Mouse (Mus musculus): Measurements from ENCODE around the gene Tnnt1.

DNA sequence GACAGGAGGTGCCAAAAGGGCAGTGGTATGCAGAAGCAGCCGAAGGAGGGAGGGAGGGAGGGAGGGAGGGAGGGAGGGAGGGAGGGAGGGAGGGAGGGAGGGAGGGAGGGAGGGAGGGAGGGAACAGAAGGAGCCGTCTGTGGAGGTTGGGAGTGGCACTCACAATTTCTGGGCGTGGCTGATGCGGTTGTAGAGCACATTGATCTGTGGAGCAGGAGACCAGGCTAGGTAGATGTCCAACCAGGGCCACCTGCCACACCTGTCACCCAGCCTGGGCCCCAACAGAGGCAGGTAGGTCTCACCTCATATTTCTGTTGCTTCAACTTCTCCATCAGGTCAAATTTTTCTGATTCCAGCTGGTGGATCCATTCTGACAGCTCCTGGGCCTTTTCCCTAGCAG is 9.0 kb downstream of the Tnnt1 start:
- TF ChIP-seq TCF12 (IDR thresholded peaks at IDR 0.05; ENCODE audit: insufficient read depth, poor library complexity, severe bottlenecking) (no peak), E2F4 (IDR thresholded peaks at IDR 0.05; ENCODE audit: insufficient read depth) (no peak), POLR2A (IDR thresholded peaks at IDR 0.05; ENCODE audit: insufficient read length, low read depth) (peak; percentile 28)

Data from myocyte (in vitro differentiated cells).